Mouse (Mus musculus): ENCODE data around the gene Glrp1. TPM values are rescaled to one million over a fixed set of nuclear protein-coding genes. Genes with fewer than 3 reads are reported as not detected.

The Glrp1 gene
- total RNA-seq, 2 experiments from 2014 or later = not detected

DNA sequence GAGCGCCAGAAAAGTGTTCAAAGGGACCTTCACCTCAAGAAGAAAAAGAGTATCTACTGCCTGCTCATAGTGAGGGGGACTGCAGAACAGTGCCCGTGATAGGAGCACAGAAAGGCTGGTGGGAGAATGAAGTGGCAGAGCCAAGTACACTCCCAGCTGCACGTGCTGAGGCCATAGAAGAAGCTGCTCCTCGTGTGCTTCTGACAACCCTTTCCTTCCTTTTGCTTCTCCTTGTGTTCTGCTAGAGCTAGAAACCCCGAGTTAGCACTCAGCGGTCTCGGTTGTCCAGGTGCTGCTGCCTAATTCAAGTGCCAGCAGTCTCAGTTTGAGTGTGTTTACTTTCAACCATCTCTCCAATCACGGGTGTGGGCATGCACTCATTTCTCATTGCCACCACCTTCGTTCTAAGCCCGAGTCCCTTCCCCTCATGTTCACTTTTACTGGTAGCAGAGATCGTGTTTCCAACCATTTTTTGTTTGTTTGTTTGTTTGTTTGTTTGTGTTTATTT, 10.6 kb downstream of the Glrp1 start:
- intact Hi-C loops (cut with DNase I) = no loop called here
- no peak for DNase-seq (ENCODE audit: low spot score)

DNA sequence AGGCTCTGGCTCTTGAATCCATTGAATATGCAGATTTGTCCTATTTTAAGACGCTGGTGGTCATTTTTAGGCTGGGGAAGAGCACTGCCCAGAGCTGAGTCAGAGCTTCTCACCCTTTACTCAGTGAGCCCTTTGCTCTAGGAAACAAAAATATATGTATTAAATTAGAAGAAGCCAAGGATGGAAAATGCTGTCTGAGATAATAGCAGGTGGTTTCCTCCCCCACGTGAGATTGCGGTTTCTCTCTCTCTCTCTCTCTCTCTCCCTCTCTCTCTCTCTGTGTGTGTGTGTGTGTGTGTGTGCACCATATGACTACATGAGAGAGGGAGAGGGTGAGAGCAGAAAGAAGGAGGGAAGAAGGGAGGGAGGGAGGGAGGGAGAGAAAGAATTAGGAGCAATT, 12.5 kb downstream of the Glrp1 start:
- intact Hi-C loops (cut with DNase I) = no loop called here
- no peak for DNase-seq (ENCODE audit: low spot score)

DNA sequence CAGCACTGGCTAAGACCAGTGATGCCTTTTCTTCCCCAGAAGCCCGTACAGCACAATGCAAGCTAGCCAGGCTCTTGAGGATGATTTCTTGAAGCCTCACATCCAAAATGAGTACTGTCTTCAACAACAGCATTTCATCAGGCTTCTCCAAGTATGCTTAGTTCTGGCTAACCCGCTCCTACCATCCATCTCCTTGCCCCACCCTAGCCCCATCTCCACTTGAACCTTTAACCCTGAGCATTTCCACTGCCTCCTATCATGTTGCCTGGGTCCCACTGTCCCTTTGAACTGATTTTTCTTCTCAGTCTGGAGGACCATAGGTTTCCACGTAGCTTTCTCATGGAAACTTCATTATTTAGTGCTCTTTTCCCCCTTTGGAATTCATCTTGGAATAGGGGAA, 17.5 kb downstream of the Glrp1 start:
- intact Hi-C loops (cut with DNase I) = loop anchor here (5.0 kb wide), 1 partner anchor 35 kb away; no protein-coding TSS in a partner anchor

DNA sequence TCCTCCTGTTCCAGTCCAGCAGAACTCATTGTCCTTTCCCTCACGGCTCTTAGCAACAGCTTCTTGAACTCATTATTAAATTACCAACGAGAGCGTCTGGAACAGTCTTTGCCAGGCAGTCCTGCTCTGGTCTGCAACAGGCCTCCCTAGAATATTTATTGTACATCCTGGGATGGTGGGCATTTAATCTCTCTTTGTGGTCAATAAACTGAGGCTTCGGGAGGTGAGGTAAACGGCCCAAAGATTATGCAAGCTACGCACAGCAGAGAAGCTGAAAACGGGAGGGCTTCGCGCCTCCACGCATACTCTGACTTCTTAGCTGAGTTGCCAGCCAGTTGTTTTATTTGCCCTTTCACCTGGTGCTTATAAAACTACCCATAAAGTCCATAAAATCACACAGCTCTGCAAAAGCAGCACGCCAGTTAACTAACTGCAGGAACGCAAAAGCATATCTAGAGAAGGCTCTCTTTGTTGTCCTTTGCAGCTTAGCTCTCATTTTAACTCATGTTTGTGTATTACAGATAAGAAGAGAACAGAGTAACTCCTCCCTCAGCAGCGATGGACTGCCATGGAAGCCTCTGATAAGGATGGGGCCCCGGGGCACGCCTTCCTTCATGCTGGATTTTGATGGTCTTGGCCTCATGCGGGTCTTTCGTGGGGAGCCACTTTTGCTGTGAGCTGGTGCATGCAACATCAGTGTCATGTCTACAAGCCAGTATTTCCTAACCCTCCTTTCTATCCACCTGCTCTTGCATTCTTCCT, 18.1 kb downstream of the Glrp1 start:
- intact Hi-C loops (cut with DNase I) = loop anchor here (5.0 kb wide), 1 partner anchor 36 kb away; no protein-coding TSS in a partner anchor

More for the DNA sequence above, 17.5 kb downstream of the Glrp1 start:
- DNase-seq (ENCODE audit: low spot score) = no peak

DNA sequence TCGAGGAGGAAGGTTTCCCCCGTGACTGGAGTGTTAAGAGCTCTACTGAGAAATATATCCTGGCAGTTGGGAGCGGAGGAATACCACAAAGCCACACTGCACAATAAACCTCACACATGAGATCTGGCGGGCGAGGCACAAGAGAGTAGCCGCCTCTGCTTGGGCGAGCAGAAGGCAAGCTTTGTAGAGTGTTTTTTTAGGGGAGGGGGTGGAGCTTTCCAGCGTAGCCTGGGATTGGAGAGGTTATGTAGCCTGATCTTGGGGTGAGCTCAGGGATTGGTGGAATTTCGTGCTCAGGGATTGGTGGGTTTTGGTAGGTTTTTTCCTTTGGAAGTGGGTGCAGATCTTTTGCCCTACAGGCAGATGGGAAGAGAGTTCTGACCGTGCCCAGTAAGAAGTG, 19.7 kb downstream of the Glrp1 start:
- intact Hi-C loops (cut with DNase I) = loop anchor here (5.0 kb wide), 1 partner anchor 37 kb away; no protein-coding TSS in a partner anchor
- DNase-seq (ENCODE audit: low spot score) = no peak

More for the DNA sequence above, 18.1 kb downstream of the Glrp1 start:
- no peak for DNase-seq (ENCODE audit: low spot score)

DNA sequence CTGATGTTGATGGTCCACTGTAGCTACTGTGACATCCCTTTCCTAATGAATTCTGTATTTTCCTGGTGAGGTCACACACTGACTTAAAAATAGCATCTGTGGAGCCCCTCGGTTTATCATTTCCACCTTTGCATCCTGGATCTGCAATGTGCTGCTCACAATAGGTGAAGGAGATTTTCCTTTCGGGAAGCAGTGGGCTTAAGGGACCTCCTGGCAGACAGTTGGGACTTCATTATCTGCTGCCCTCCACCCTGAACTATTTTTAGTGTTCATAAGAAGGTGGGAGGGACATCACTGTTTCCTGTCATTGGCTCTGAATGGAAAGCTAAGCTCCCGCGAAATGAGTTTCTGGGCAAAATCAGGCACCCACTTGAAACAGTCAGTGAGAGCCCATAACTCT, 20.9 kb downstream of the Glrp1 start:
- DNase-seq (ENCODE audit: low spot score) = no peak
- intact Hi-C loops (cut with DNase I) = loop anchor here (5.0 kb wide), 1 partner anchor 73 kb away; no protein-coding TSS in a partner anchor

DNA sequence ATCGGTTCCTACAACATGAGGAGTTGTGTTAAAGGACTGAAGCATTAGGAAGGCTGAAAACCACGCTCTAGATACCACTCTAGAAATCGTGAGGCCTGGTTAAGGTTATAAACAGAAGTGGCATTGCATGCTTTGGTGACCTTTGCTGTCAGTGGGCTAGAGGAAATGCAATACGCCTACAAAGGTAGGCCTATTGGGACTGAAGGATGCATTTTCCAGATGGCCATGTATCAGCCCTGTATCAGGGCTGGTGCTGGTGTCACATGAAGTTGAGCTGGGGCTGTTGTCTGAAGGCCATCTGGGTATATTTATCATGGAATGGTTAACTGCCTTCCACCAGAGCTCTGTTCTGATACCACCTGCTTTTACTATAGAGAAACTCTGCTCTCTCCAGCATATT, 23.5 kb downstream of the Glrp1 start:
- DNase-seq (ENCODE audit: low spot score) = no peak
- intact Hi-C loops (cut with DNase I) = loop anchor here (5.0 kb wide), 1 partner anchor 76 kb away; no protein-coding TSS in a partner anchor

DNA sequence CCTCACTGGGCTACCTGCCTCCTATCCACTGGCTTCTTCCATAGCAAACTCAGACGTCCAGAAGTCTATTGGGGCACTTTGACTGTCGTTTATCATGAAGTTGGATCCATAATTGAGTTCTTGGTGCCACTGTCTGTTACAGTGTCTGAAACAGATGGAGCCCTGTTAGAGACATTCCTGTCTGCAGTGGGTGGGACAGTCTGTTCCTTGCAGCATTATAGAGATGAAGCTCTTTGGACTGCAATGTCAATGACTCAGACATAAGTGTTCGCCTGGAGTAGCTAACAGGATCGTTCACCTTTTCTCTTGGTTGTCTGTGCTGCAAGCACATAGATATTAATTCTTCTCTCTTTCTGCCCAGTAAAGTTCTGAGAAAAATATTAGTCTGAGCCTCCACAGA, 25.8 kb downstream of the Glrp1 start:
- intact Hi-C loops (cut with DNase I) = no loop called here
- DNase-seq (ENCODE audit: low spot score) = no peak

DNA sequence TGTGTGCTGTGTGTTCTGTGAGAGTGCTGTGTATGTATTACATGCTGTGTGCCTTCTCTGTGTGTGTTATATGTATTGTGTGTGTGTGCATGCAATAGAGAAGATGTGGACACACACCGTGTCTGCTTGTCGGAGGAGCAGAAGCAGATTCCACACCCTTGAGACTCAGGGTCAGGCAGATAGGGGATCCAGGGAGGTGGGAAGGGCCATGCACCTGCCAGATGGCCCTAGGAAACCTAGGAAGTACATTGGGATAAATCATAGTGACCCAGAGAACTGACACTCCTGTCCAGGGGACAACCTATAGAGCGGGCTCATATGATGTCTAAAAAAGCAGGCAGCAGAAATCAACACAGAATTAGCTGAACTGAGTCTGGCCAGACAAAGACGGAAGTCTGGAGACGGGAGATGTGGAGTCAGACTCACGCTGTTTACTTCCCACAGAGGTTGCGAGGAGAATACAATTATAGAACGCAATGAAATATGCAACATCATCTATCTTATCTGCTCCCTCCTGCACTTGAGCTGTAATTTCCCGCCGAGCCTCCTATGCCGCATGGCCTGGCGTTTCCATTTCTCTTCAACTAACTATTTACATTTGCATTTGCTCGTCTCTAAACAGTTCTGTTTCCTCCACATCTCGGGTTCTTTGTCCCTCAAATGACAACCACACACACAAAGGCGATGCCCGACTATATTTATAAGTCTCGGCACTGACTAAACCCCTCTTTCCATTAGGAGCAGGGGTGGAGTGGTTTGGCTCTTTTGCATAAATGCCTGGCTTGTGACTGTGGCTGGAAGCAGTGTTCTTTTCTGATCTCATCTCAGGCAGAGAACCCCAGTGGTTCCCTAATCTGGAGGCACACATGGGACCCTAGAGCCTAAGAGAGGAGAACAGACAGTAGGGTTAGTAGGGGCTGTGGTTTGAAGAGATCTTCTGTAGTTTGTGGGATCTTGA, 27.4 kb downstream of the Glrp1 start:
- no peak for DNase-seq (ENCODE audit: low spot score)
- intact Hi-C loops (cut with DNase I) = no loop called here

DNA sequence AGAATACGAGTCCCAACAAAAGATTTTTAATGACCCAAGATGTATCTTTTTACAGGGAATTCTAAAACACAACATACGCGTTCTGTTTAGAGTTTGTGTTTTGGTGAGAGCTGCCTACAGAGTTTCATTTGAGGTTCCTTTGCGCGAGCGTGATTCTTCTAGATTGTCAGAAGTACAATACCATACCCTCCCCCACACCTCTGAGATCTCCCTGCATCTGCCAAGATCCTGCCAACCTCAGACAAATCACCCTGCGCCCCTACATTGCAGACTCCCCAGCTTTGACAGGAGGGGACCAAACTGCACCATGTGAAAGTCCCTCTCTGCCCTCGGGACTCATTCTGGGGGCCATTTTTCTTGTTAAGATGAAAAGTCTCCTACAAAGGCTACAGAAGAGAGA, 29.3 kb downstream of the Glrp1 start:
- intact Hi-C loops (cut with DNase I) = no loop called here

DNA sequence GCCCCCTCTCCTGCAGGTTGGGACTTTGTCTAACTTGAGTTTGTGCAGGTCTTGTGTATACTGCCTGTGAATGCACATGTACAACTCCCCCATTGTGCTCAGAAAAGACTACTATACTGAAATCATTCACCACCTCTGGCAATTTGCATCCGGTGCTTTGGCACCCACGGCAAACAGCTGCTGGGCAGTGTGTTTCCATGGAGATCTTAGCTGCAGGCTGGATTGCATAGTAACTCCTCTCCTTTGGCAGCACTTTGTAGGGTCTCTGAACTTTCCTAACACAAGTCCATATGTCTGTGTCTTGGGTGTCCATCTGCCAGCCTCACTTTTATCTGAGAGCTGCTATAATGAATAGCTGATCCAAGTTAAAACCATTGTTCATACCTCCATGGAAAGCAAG, 31.7 kb downstream of the Glrp1 start:
- no peak for DNase-seq (ENCODE audit: low spot score)
- intact Hi-C loops (cut with DNase I) = no loop called here

More for the DNA sequence above, 29.3 kb downstream of the Glrp1 start:
- no peak for DNase-seq (ENCODE audit: low spot score)

DNA sequence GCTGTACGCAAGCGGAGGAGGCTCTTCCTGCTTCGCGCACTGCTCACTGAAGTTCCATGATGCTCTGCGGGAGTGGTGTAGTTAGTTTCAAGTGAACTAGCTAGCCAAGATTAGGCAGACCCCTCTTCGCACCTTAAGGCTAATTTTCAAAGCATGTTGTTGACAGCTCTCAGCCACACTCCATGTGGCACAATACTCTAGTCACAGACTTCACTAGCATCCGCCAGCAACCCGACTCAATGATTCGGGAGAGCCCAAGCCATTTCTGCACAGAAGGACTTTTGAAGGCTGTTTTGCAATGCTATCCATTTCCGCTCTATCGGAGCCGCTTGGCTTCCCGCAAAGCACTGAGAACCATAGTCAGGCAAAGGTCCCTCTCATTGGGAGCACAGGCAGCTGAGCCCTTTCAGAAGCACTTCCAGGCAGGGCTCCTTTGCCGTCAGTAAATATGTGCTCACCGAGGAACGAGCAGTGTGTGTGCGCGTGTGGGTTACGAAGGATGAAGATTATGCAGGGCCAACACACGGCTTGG, 33.2 kb downstream of the Glrp1 start:
- intact Hi-C loops (cut with DNase I) = no loop called here

DNA sequence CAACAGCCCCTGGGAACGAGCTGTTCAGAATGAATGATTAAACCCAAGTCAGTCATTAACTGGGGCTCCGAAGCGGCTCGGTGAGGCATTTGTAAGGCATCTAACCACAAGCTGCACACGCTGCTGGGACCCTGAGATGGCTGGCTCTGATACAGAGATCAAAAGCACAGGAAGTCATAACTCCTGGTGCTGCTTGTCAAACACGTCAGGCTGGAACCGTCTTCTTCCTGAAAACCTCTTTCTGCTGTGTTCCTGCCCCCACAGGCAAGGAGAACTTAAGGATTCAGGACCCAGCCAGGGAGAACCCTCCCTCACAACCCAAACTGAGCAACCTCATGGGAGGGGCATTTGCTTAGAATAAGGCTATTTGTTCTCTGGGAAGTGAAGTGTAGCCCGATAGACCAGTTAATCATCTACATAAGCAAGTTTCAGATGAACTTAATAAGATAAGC, 34.3 kb downstream of the Glrp1 start:
- no peak for DNase-seq (ENCODE audit: low spot score)
- intact Hi-C loops (cut with DNase I) = no loop called here

More for the DNA sequence above, 33.2 kb downstream of the Glrp1 start:
- DNase-seq (ENCODE audit: low spot score) = no peak

DNA sequence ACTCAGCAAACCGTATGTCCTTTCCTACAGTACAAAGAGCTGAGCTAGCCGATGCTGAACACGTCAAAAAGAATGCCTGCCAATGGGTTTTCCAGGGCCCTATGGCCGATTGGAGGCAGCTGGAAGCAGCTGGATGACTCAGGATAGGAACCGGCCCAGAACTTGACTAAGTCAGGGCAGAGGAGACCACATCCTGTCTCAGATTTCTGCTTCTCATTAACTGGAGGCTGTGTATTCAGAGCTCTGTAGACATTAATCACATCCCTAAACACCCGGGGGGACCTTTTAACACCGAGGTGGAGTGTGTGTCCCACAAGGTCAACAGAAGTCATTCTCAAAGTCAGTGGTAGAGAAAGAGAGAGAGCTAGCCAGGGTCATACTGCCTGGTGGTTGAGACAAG, 35.3 kb downstream of the Glrp1 start:
- peak; percentile 65 for DNase-seq (ENCODE audit: low spot score)
- intact Hi-C loops (cut with DNase I) = no loop called here

DNA sequence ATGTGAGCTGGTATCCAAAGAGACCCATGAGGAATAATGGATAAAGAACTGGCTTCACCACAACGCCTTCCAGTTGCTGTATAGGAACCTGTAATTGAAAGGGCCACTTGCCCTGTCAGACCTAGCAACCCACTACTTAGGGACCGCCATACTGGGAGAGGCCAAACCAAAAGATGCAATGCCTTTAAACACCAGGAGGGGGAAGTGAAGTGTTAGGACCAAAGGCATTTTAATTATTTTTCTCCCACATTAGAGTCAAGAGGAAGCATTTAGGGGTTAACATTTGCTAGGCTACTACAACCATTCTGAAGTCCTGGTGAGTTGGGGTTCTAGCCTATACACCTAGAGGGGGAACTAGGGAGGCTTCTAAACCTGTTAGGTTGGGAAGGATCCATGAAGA, 36.0 kb downstream of the Glrp1 start:
- intact Hi-C loops (cut with DNase I) = no loop called here
- no peak for DNase-seq (ENCODE audit: low spot score)

DNA sequence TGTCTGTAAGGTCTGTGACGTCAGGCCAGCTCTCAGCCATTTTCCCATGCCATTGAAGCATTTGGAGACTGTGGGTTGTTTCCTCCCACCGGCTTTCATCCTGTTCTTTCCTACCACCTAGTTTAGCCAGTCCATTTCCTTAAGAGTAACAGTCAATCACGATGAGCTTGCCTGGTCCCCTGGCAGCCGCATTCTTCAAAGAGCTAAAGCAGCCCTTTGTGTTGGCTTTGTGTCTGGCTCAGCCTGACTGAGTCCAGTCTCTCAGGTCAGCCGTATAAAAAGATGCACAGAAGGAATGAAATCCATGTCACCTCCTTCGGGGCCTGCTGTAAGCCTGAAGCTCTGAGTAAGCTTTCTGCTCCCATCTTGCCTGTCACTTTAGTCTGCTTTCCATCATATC, 37.6 kb downstream of the Glrp1 start:
- DNase-seq (ENCODE audit: low spot score) = no peak
- intact Hi-C loops (cut with DNase I) = no loop called here

DNA sequence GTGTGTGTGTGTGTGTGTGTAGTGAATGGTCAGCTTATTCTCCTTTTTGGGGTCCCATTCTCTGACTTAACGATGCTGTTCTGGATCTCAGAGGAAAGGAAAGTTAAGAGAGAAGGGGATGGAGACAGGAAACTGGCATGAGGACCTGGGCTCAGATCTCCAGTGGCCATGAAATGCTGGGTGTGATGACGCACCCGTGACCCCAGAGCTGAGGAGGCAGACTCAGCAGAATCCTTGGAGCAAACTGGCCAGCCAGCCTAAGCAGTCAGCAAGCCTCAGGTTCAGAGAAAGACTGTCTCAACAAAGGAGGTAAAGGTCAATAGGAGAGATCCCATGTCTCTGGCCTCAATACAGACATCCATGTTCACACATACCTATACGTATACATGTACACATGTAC, 40.1 kb downstream of the Glrp1 start:
- intact Hi-C loops (cut with DNase I) = no loop called here
- no peak for DNase-seq (ENCODE audit: low spot score)

DNA sequence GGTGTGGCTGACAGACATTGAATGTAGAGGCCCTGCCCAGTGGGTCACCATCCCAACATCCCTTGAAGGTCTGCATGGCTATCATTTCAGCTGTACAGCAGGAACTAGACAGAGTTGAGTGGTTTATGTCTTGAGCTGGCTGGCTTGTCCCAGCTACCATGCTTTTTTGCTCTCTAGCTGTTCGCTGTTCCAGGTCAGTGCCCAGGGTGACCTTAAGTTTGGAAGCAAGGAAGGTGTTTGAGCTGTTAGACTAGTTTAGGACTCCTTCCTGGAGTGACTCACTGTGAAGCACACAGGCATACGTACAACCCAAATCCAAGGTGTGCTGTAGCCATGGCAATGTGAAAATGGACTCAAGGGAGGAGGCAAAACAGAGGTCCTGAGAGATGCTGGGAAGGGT, 41.5 kb downstream of the Glrp1 start:
- no peak for DNase-seq (ENCODE audit: low spot score)
- intact Hi-C loops (cut with DNase I) = no loop called here

DNA sequence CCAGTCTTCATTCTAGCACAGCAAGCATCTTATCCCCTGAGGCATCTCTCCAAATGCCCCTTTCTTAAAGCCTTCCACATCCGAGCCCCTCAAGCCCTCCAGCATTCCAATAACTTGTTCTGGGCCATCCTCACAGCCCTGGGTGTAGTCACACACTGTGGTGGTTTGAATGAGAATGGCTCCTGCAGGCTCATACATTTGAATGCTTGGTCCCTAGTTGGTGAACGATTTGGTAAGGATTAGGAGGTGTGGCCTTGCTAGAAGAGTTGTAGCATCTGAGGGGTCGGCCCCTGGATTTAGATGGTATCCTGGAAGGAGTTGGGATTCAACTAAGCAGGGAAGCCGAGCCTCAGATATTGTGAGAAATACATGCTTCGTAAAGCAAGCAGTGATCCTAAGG, 42.0 kb downstream of the Glrp1 start:
- no peak for DNase-seq (ENCODE audit: low spot score)
- intact Hi-C loops (cut with DNase I) = no loop called here
